Mouse (Mus musculus) kidney, adult 2 months (tissue): Measurements from ENCODE around the gene Dph5. TPM values are rescaled to one million over a fixed set of nuclear protein-coding genes. Genes with fewer than 3 reads are reported as not detected.
A peak's percentile ranks its signal among the peaks of the same experiment; 100 is the strongest.

ENCODE experiments used
- DNase-seq: peaks from one replicate; pipeline ENCODE4 v3.0.0; 2021
- H3K27ac ChIP-seq: fragments of 200-500 bp; 2 replicates; pipeline ENCODE4 v1.5.1; 2012; ENCODE audit warnings: low read depth, low read length, control low read depth, inconsistent platforms; ENCODE audit not compliant: insufficient read depth
- H3K27me3 ChIP-seq: fragments of 200-500 bp; replicated peaks from 2 replicates; pipeline ENCODE4 v1.6.1; 2012; ENCODE audit warnings: mild to moderate bottlenecking, moderate library complexity, low read length, inconsistent platforms; ENCODE audit not compliant: control insufficient read depth, insufficient read depth
- H3K36me3 ChIP-seq: fragments of 200-500 bp; 2 replicates; pipeline ENCODE4 v1.6.1; 2012; ENCODE audit warnings: mild to moderate bottlenecking, moderate library complexity, low read length, inconsistent platforms; ENCODE audit not compliant: control insufficient read depth, insufficient read depth
- H3K4me1 ChIP-seq: fragments of 200-500 bp; 2 replicates; pipeline ENCODE4 v1.6.1; 2011; ENCODE audit warnings: low read length; ENCODE audit not compliant: control insufficient read depth, insufficient read depth
- H3K4me3 ChIP-seq: fragments of 200-500 bp; 2 replicates; pipeline ENCODE4 v1.5.1; 2011; ENCODE audit warnings: mild to moderate bottlenecking, low read depth, low read length, control low read depth; ENCODE audit not compliant: insufficient read depth
- CTCF ChIP-seq: fragments of 200-500 bp; conservative IDR thresholded peaks from 2 replicates; pipeline ENCODE4 v1.5.1; 2011; ENCODE audit warnings: low read depth, mild to moderate bottlenecking, control low read depth, low read length, moderate library complexity, mixed read lengths; ENCODE audit not compliant: insufficient read depth, insufficient read length
- POLR2A ChIP-seq: fragments of 200-500 bp; IDR thresholded peaks from one replicate; pipeline ENCODE4 v1.6.1; 2011; ENCODE audit warnings: low read depth, low read length, control low read depth
- WGBS: fragments of 180-500 bp; shearing (Covaris S2); methylation state at CpG from one replicate; pipeline ENCODE4 v1.1.7; 2018; 5-methylcytosine and 5-hydroxymethylcytosine counted together
- polyA plus RNA-seq: library from polyadenylated mRNA; depleted of rRNA; stranded (reverse); fragments of >200 nt; gene quantifications from 2 replicates; pipeline ENCODE4 v1.2.3, GENCODE M21; 2012; rRNA removed

Dph5 gene
- 4.1 and 6.1 TPM in 2 replicates for polyA plus RNA-seq

DNA sequence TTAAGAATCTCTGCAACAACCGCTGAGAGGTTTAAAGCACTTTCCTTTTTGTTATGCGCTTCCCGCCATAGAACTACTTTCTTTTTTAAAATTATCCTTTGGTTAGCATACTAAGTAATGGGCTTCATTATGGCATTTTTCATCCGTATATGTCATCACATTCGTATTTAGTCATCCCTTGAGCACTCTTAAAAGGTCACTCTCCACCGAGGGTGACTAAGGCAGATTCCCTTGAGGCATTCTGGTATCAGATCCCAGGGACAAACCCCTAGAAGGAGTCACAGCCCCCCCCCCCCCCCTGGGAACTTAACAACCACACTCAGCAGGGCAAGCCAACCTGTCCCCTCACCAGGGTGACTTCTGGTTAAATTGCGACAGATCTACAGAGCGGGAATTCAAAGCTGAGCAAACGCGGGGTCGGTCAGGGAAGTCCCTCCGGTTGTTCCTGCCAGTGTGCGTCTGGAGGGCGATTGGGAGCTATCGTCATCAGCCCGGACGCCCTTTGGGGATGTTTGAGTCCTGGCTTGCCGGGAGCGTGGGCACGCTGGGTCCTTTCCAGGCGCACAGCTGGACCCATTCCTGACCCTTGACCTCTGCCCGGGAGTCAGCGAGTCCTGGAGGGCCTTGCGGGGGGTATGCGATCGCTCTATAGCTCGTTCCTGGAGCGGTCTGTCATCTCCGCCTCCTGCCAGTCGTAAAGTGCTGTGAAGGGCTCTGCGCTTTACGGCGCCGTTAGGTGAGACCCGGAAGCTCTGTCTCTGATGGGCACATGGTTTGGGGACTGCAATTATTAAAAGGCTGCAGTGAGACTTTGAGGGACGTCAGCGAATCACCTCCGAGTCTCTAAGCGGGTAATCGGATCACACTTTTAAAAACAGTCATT, at the start of gene Dph5:
Gene Dph5, plus strand, starts transcription at position 411 of the 883 bp plus-strand sequence.
- peak within 1 kb of the TSS; percentile 97 for H3K4me3 ChIP-seq
- TF ChIP-seq POLR2A (no peak), CTCF (no peak)
- under 1% methylated on average over 40 of the region's 40 CpGs for WGBS
- peak; percentile 95 for DNase-seq
- H3K27ac ChIP-seq: peak within 1 kb of the TSS; percentile 87
- H3K27me3 ChIP-seq: no peaks in the 10 kb centered on the region
- H3K4me1 ChIP-seq: peaks cover 3% of the 10 kb centered on the region; the same call in 1 of the 2 replicates
- no peaks in the 10 kb centered on the region for H3K36me3 ChIP-seq

DNA sequence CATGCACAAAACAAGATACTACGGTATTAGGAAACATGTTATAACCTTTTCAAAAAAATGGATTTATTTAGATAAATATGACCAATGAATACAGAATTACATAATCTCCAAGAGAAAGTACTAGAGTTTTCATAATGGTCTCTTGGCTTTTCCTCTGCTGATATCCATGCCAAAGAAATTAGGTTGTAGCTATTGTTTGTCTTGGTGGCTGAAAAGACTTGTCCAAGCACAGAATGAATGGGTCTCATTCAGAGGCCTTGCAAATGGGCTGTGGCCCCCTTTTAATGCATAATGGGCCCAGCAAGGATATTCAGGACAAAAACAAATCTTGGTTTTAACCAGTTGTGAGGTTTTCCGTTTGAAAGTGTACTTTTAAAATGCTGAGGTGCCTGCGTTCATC, 43.1 kb upstream of the Dph5 start:
- H3K36me3 ChIP-seq: no peaks in the 10 kb centered on the region
- TF ChIP-seq CTCF: no peak
- no peak for TF ChIP-seq POLR2A
- no peak overlapping the region for H3K27ac ChIP-seq
- no peaks in the 10 kb centered on the region for H3K4me1 ChIP-seq
- DNase-seq: no peak
- WGBS: 87% methylated on average over 3 of the region's 3 CpGs
- no peaks in the 10 kb centered on the region for H3K27me3 ChIP-seq
- no peak overlapping the region for H3K4me3 ChIP-seq

DNA sequence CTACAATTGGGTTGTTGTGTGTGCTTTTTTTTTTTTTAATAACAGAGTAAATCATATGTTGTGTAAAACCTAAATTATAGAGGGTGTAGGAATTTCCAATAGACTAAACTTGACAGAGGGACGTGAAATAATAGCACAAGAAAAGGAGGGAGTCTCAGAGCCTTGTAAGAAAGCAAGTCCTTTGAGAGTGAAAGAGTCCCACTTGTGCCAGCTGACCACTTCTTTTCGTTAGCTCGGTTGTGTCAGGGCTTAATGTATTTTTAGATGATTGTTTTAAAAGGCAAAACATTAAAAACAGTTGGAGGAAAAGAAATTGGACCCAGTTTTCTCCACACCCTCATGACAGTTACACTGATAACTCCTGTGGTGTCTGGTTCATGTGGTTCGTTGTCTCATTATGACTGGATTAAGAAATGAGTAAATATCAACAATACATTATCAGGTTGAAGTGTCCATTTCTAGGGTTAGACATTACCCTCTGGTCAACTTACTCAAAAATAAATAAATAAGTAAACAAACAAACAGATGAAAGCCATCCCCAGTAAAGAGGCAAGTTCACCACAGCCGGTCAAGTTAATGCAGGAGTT, 42.5 kb upstream of the Dph5 start:
- 91% methylated on average over 5 of the region's 5 CpGs for WGBS
- H3K36me3 ChIP-seq: no peaks in the 10 kb centered on the region
- TF ChIP-seq CTCF: no peak
- no peak for TF ChIP-seq POLR2A
- H3K4me3 ChIP-seq: no peak overlapping the region
- H3K27ac ChIP-seq: no peak overlapping the region
- H3K4me1 ChIP-seq: no peaks in the 10 kb centered on the region
- no peak for DNase-seq
- no peaks in the 10 kb centered on the region for H3K27me3 ChIP-seq

DNA sequence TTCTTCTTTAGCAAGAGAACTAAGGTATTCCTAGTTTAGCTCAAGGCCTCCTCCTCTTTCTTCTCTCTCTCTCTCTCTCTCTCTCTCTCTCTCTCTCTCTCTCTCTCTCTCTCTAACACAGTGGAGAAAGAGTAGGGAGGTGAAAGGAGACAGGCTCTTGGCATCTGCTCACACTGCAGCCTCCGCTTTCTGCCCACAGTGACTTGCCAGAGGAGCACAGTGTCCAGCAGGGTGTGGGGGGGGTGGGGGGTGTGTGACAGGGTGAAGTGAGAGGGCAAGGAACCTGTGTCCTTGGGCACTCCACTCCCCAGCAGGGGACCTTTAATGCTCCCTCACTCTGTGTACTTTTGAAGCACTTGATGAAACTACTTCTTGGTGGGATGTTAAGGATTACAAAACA, 41.9 kb upstream of the Dph5 start:
- H3K4me1 ChIP-seq: no peaks in the 10 kb centered on the region
- H3K36me3 ChIP-seq: no peaks in the 10 kb centered on the region
- 85% methylated on average over 1 of the region's 1 CpGs for WGBS
- H3K27ac ChIP-seq: no peak overlapping the region
- no peak overlapping the region for H3K4me3 ChIP-seq
- no peak for DNase-seq
- no peaks in the 10 kb centered on the region for H3K27me3 ChIP-seq
- TF ChIP-seq CTCF (no peak), POLR2A (no peak)

DNA sequence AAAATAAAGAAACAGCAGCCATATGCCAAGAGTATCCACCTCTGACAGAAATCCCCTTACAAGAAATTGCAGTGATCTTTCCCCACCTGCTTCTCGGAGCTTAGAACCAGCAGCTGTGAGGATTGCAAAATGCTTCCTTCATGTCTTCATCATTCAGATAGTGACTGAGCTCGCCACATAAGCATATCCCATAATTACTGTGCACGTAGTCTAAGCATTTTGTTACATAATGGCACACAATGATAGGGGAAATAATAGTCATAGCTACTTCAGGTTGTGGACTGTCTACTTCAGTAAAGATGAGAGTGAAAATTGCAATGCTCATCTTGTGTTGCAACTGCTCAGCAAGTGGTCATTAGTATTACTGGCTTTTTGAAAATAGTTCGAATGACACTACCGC, 41.5 kb upstream of the Dph5 start:
- WGBS: 94% methylated on average over 5 of the region's 5 CpGs
- Histone ChIP-seq H3K4me1 (no peaks in the 10 kb centered on the region), H3K4me3 (no peak overlapping the region), H3K27me3 (no peaks in the 10 kb centered on the region), H3K27ac (no peak overlapping the region), H3K36me3 (no peaks in the 10 kb centered on the region)
- TF ChIP-seq POLR2A (no peak), CTCF (no peak)
- DNase-seq: no peak

- H3K36me3 ChIP-seq: no peaks in the 10 kb centered on the region
- no peak overlapping the region for H3K4me3 ChIP-seq
- H3K4me1 ChIP-seq: no peaks in the 10 kb centered on the region
- no peak for DNase-seq
- TF ChIP-seq POLR2A: no peak
- no peak for TF ChIP-seq CTCF
- WGBS: 66% methylated on average over 11 of the region's 11 CpGs
- no peaks in the 10 kb centered on the region for H3K27me3 ChIP-seq
- H3K27ac ChIP-seq: no peak overlapping the region
These were observed 38.8 kb upstream of the Dph5 start for GRCm38 (mm10) chr3:115848686-115849480.
